Mouse (Mus musculus) thymus, adult 2 months (tissue): ENCODE results near the gene Cbx6.

ENCODE experiments used
- CTCF ChIP-seq: fragments of 200-500 bp; IDR thresholded peaks from 2 replicates; pipeline ENCODE4 v1.5.1; 2012; ENCODE audit warnings: mild to moderate bottlenecking, control low read depth, low read length, moderate library complexity, borderline replicate concordance; ENCODE audit not compliant: control insufficient read depth, poor library complexity, insufficient read depth; ENCODE audit errors: extremely low read depth
- POLR2A ChIP-seq: fragments of 200-500 bp; IDR thresholded peaks from 2 replicates; pipeline ENCODE4 v1.6.1; 2012; ENCODE audit warnings: mild to moderate bottlenecking, low read length, control low read depth, moderate library complexity; ENCODE audit not compliant: control insufficient read depth, poor library complexity, insufficient read depth; ENCODE audit errors: extremely low read depth

DNA sequence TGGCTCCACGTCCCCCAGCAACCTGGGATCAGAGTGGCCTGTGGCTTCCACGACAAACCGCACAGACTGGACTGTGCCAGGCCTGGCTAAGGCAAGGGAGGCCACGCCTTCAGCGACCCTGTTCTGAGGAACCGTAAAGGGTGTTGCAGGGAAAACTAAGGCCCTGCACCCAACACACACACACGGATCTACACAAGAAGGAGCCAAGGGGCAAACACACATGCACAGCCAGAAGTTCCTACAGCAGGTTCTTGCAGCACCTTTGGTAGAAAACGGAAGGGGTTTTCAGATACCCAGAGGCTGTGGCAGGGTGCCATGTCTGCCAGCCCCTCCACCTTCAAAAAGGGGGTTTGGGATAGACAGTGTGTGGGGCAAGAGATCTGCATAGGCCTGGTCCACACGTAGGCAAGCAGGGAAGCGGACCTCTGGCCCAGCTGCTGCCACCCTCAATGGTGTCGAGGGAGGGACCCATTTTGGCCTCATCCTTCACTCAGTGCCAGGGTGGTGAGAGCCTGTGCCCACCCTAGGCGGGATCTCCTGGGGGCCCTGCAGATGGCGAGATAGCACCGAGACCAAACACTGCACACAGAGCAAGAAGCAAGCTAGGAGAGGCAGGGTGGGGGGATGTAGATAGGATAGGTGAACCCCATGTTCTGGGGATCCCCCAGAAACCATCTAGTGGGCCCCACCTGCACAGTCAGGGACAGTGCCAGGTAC lies 7.3 kb downstream of the Cbx6 start:
- TF ChIP-seq CTCF (no peak), POLR2A (no peak)
